Mouse (Mus musculus): ENCODE results near the gene Grin2b. TPM values are rescaled to one million over a fixed set of nuclear protein-coding genes. Genes with fewer than 3 reads are reported as not detected.
"Not testable (repeated sequence)": the region's sequence is repeated elsewhere in the genome, so short reads cannot be mapped to it uniquely, and the experiment has no call there.

Gene Grin2b
- total and polyA plus RNA-seq, 2 experiments, result 0.01 to 0.09 TPM

DNA sequence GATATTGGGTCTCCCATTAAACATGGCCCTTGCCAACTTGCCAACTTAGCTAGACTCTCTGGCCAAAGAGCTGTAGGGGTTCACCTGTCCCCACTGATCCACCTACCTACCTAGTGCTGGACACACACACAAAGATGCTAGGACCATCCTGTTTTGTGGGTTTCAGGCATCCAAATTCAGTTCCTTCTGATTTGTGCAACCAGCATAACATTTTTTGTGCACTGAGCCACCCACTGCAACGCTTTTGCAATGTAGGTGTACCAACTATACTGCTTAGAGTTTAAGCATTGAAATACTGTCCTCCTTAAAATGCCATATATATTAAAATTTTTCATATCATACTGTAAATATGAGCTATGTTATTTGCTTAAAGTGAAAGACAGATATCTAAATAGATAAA lies 342.3 kb downstream of the Grin2b start:
- H3K4me1 ChIP-seq (ENCODE audit: control insufficient read depth, insufficient read depth, low read length), result no peaks in the 10 kb centered on the region
- no peak overlapping the region for H3K9ac ChIP-seq (ENCODE audit: low read depth, low read length)
- no peaks in the 10 kb centered on the region for H3K36me3 ChIP-seq (ENCODE audit: control insufficient read depth, insufficient read depth, low read length)
- WGBS, result 73% methylated on average over 1 of the region's 1 CpGs
- H3K79me2 ChIP-seq (ENCODE audit: control insufficient read depth, insufficient read depth, low read length), result no peaks in the 10 kb centered on the region
- H3K27me3 ChIP-seq (ENCODE audit: control insufficient read depth, insufficient read depth, low read length), result no peaks in the 10 kb centered on the region
- TF ChIP-seq POLR2A (IDR thresholded peaks at IDR 0.05; ENCODE audit: extremely low read depth, insufficient read depth, low read length) (no peak), CTCF (IDR thresholded peaks at IDR 0.05; ENCODE audit: low read depth, low read length) (no peak)
- no peak overlapping the region for H3K4me3 ChIP-seq (ENCODE audit: insufficient read depth, low read depth, low read length)
- no peak overlapping the region for H3K27ac ChIP-seq (replicated peaks; ENCODE audit: insufficient read depth, low read depth, low read length)
- DNase-seq (ENCODE audit: extremely low read depth, low read depth, low spot score), result no peak

DNA sequence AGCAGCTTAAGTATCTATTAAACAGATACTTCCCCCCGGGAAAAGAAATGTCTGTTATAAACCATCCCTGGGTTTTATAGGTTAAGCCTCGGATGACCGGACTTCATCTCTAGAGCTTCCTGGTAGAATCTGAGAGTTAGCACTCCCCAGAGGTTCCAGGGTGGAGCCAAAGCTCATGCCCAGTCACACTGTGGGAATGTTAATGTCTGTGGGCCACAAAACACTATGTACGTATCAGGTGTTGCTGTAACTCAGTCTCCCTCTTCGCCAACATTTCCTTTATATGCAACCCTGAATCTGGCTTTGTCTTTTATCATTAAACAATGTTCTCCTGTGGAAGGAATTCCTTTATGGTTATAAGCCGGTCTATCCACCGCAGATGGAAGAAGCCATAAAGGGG lies 343.9 kb downstream of the Grin2b start:
- 87% methylated on average over 7 of the region's 7 CpGs for WGBS
- H3K27me3 ChIP-seq (ENCODE audit: control insufficient read depth, insufficient read depth, low read length), result no peaks in the 10 kb centered on the region
- no peaks in the 10 kb centered on the region for H3K36me3 ChIP-seq (ENCODE audit: control insufficient read depth, insufficient read depth, low read length)
- no peaks in the 10 kb centered on the region for H3K4me1 ChIP-seq (ENCODE audit: control insufficient read depth, insufficient read depth, low read length)
- H3K27ac ChIP-seq (replicated peaks; ENCODE audit: insufficient read depth, low read depth, low read length), result no peak overlapping the region
- no peaks in the 10 kb centered on the region for H3K79me2 ChIP-seq (ENCODE audit: control insufficient read depth, insufficient read depth, low read length)
- no peak for DNase-seq (ENCODE audit: extremely low read depth, low read depth, low spot score)
- no peak for TF ChIP-seq CTCF (IDR thresholded peaks at IDR 0.05; ENCODE audit: low read depth, low read length)
- no peak for TF ChIP-seq POLR2A (IDR thresholded peaks at IDR 0.05; ENCODE audit: extremely low read depth, insufficient read depth, low read length)
- H3K9ac ChIP-seq (ENCODE audit: low read depth, low read length), result no peak overlapping the region
- no peak overlapping the region for H3K4me3 ChIP-seq (ENCODE audit: insufficient read depth, low read depth, low read length)

DNA sequence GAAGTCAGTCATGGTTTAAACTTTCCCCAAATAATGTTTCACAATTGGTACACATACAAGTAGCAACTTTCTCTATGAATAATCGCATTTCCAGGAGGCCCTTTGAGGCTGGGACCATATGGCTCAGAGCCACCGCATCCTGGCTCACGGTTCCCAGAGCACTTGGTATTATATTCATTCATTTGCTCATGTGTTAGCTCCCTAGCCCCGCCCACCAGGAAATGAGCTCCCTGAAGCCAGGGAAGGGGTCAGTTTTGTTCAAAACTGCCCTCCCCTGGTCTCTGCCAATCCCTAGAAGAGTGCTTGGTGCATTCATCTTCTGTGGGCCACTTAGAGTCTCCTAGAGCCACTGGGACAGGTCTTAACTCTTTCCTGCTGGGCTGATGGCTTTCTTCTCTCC lies 344.3 kb downstream of the Grin2b start:
- no peak overlapping the region for H3K4me3 ChIP-seq (ENCODE audit: insufficient read depth, low read depth, low read length)
- H3K79me2 ChIP-seq (ENCODE audit: control insufficient read depth, insufficient read depth, low read length), result no peaks in the 10 kb centered on the region
- no peak overlapping the region for H3K27ac ChIP-seq (replicated peaks; ENCODE audit: insufficient read depth, low read depth, low read length)
- DNase-seq (ENCODE audit: extremely low read depth, low read depth, low spot score), result no peak
- WGBS, result 47% methylated on average over 4 of the region's 4 CpGs
- H3K36me3 ChIP-seq (ENCODE audit: control insufficient read depth, insufficient read depth, low read length), result no peaks in the 10 kb centered on the region
- H3K9ac ChIP-seq (ENCODE audit: low read depth, low read length), result no peak overlapping the region
- no peak for TF ChIP-seq POLR2A (IDR thresholded peaks at IDR 0.05; ENCODE audit: extremely low read depth, insufficient read depth, low read length)
- no peaks in the 10 kb centered on the region for H3K4me1 ChIP-seq (ENCODE audit: control insufficient read depth, insufficient read depth, low read length)
- no peaks in the 10 kb centered on the region for H3K27me3 ChIP-seq (ENCODE audit: control insufficient read depth, insufficient read depth, low read length)

DNA sequence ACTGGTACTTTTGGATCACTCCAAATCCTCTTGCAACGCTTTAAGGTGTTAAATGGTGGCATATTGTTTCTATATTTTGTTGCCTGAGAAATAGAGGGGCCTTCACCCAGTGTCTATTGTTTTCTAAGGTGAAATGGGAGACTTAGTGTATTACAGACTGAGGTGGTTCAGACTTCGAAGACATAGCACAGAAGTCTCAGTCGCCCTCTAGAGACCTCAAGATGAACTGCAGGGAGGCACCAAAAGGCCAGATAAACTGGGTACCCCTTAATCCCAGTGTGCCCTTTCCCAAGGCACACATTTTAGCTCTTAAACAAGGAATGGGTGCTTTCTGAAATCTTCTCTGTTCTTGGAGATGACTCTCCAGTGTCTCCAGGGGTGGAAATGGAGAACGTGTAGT lies 345.4 kb downstream of the Grin2b start:
- H3K9ac ChIP-seq (ENCODE audit: low read depth, low read length), result no peak overlapping the region

DNA sequence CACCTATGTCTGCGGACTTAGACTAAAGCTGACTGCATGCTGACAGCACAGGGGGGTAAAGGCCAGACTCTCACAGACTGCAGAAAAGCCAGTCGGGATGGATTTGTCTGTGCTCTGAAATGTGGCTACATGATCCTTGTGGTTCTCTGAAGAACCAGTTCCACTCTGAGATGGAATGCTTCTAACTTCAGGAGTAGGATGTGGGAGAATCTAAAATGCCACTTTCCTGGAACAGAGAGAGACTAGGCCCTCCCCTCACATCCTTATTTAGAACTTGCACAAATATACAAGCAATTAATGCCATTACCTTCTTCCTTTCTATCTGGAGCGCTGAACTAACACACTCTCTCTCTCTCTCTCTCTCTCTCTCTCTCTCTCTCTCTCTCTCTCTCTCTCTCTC lies 346.0 kb downstream of the Grin2b start:
- no peak for TF ChIP-seq POLR2A (IDR thresholded peaks at IDR 0.05; ENCODE audit: extremely low read depth, insufficient read depth, low read length)
- no peak for TF ChIP-seq CTCF (IDR thresholded peaks at IDR 0.05; ENCODE audit: low read depth, low read length)
- no peak for DNase-seq (ENCODE audit: extremely low read depth, low read depth, low spot score)
- WGBS, result 81% methylated on average over 3 of the region's 3 CpGs
- H3K4me3 ChIP-seq (ENCODE audit: insufficient read depth, low read depth, low read length), result no peak overlapping the region
- no peaks in the 10 kb centered on the region for H3K27me3 ChIP-seq (ENCODE audit: control insufficient read depth, insufficient read depth, low read length)
- no peak overlapping the region for H3K9ac ChIP-seq (ENCODE audit: low read depth, low read length)
- no peaks in the 10 kb centered on the region for H3K79me2 ChIP-seq (ENCODE audit: control insufficient read depth, insufficient read depth, low read length)
- no peaks in the 10 kb centered on the region for H3K4me1 ChIP-seq (ENCODE audit: control insufficient read depth, insufficient read depth, low read length)
- no peaks in the 10 kb centered on the region for H3K36me3 ChIP-seq (ENCODE audit: control insufficient read depth, insufficient read depth, low read length)
- H3K27ac ChIP-seq (replicated peaks; ENCODE audit: insufficient read depth, low read depth, low read length), result no peak overlapping the region

More for the DNA sequence above, 345.4 kb downstream of the Grin2b start:
- TF ChIP-seq POLR2A (IDR thresholded peaks at IDR 0.05; ENCODE audit: extremely low read depth, insufficient read depth, low read length), result no peak
- peak; percentile 64 for TF ChIP-seq CTCF (IDR thresholded peaks at IDR 0.05; ENCODE audit: low read depth, low read length)
- no peaks in the 10 kb centered on the region for H3K27me3 ChIP-seq (ENCODE audit: control insufficient read depth, insufficient read depth, low read length)
- H3K79me2 ChIP-seq (ENCODE audit: control insufficient read depth, insufficient read depth, low read length), result no peaks in the 10 kb centered on the region
- peak; percentile 27 for DNase-seq (ENCODE audit: extremely low read depth, low read depth, low spot score)
- H3K4me1 ChIP-seq (ENCODE audit: control insufficient read depth, insufficient read depth, low read length), result no peaks in the 10 kb centered on the region
- no peak overlapping the region for H3K4me3 ChIP-seq (ENCODE audit: insufficient read depth, low read depth, low read length)
- no peak overlapping the region for H3K27ac ChIP-seq (replicated peaks; ENCODE audit: insufficient read depth, low read depth, low read length)
- 18% methylated on average over 4 of the region's 4 CpGs for WGBS
- H3K36me3 ChIP-seq (ENCODE audit: control insufficient read depth, insufficient read depth, low read length), result no peaks in the 10 kb centered on the region

DNA sequence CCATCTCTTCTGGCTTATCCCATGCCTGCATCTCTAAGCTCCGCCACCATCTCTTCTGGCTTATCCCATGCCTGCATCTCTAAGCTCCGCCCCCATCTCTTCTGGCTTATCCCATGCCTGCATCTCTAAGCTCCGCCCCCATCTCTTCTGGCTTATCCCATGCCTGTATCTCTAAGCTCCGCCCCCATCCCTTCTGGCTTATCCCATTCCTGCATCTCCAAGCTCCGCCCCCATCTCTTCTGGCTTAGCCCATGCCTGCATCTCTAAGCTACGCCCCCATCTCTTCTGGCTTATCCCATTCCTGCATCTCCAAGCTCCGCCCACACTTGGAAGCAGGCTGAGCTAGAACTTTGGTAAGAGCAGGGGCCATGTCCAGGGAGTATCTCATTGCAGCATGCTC lies 346.5 kb downstream of the Grin2b start:
- WGBS, result 95% methylated on average over 7 of the region's 7 CpGs
- DNase-seq (ENCODE audit: extremely low read depth, low read depth, low spot score); H3K4me1 ChIP-seq (ENCODE audit: control insufficient read depth, insufficient read depth, low read length); H3K4me3 ChIP-seq (ENCODE audit: insufficient read depth, low read depth, low read length); H3K27me3 ChIP-seq (ENCODE audit: control insufficient read depth, insufficient read depth, low read length); H3K79me2 ChIP-seq (ENCODE audit: control insufficient read depth, insufficient read depth, low read length); H3K36me3 ChIP-seq (ENCODE audit: control insufficient read depth, insufficient read depth, low read length); H3K27ac ChIP-seq (replicated peaks; ENCODE audit: insufficient read depth, low read depth, low read length); H3K9ac ChIP-seq (ENCODE audit: low read depth, low read length): not testable (repeated sequence)
